Mouse (Mus musculus) lung, postnatal 0 days (tissue): ENCODE results near the gene Dst.

Experiments
- CTCF ChIP-seq: IDR thresholded peaks from 2 replicates; pipeline ENCODE4 v1.5.1; 2016; ENCODE audit warnings: antibody characterized with exemption, mild to moderate bottlenecking
- EP300 ChIP-seq: IDR thresholded peaks from 2 replicates; pipeline ENCODE4 v1.6.1; 2016; ENCODE audit warnings: antibody characterized with exemption, mild to moderate bottlenecking, control low read depth

GRCm38 (mm10) chr1:34179756-34180155 is 271.7 kb downstream of the Dst start:
- TF ChIP-seq CTCF (no peak), EP300 (no peak)
